Mouse (Mus musculus) heart, embryonic 11.5 days (tissue): ENCODE data around the gene Ppil1. TPM values are rescaled to one million over a fixed set of nuclear protein-coding genes. Genes with fewer than 3 reads are reported as not detected.

ENCODE experiments used
- ATAC-seq: fragments of 200-750 bp; cut with Nextera tagmentation; replicated peaks from 2 replicates; pipeline ENCODE4 v1.8.0; 2017; ENCODE audit warnings: moderate library complexity; ENCODE audit not compliant: insufficient number of reproducible peaks, low FRiP score, low TSS enrichment
- H3K27ac ChIP-seq: fragments of 300-500 bp; sonication (generic); 2 replicates; pipeline ENCODE4 v1.5.1; 2014; ENCODE audit warnings: mild to moderate bottlenecking, low read depth, low read length
- H3K27me3 ChIP-seq: fragments of 300-500 bp; sonication (generic); 2 replicates; pipeline ENCODE4 v1.6.1; 2014; ENCODE audit warnings: mild to moderate bottlenecking, low read length, mixed read lengths; ENCODE audit not compliant: control insufficient read depth, insufficient read depth
- H3K36me3 ChIP-seq: fragments of 300-500 bp; sonication (generic); 2 replicates; pipeline ENCODE4 v1.6.1; 2014; ENCODE audit warnings: mild to moderate bottlenecking, low read length, moderate library complexity, mixed read lengths; ENCODE audit not compliant: control insufficient read depth, insufficient read depth
- H3K4me1 ChIP-seq: fragments of 300-500 bp; sonication (generic); 2 replicates; pipeline ENCODE4 v1.6.1; 2014; ENCODE audit warnings: low read length; ENCODE audit not compliant: control insufficient read depth, insufficient read depth
- H3K4me2 ChIP-seq: fragments of 300-500 bp; sonication (generic); 2 replicates; pipeline ENCODE4 v1.6.1; 2014; ENCODE audit warnings: mild to moderate bottlenecking, moderate library complexity
- H3K4me3 ChIP-seq: fragments of 300-500 bp; sonication (generic); 2 replicates; pipeline ENCODE4 v1.5.1; 2014; ENCODE audit warnings: low read depth, low read length
- H3K9ac ChIP-seq: fragments of 300-500 bp; sonication (generic); 2 replicates; pipeline ENCODE4 v1.6.1; 2014; ENCODE audit warnings: mild to moderate bottlenecking, low read depth, low read length, moderate library complexity
- H3K9me3 ChIP-seq: fragments of 300-500 bp; sonication (generic); replicated peaks from 2 replicates; pipeline ENCODE4 v1.6.1; 2016; ENCODE audit warnings: low read length; ENCODE audit not compliant: control insufficient read depth
- WGBS: fragments of 180-500 bp; shearing (Covaris S2); extraction: QIAGEN DNeasy Blood & Tissue Kit; methylation state at CpG from one replicate; pipeline ENCODE4 v1.1.7; 2014; ENCODE audit not compliant: insufficient replicate concordance; 5-methylcytosine and 5-hydroxymethylcytosine counted together
- polyA plus RNA-seq: library from polyadenylated mRNA; unstranded; fragments of >200 nt; fragmentation: Nextera tagmentation; extraction: Ambion mirVana; gene quantifications from 2 replicates; pipeline ENCODE4 v1.2.1, GENCODE M21; 2014

Ppil1 gene
- 117 and 135 TPM in 2 replicates for polyA plus RNA-seq

- Histone ChIP-seq H3K4me1 (peaks cover 21% of the 10 kb centered on the region), H3K9ac (peak within 1 kb of the TSS; percentile 95), H3K4me3 (peak within 1 kb of the TSS; percentile 84), H3K36me3 (peaks cover 10% of the 10 kb centered on the region; the same call in 1 of the 2 replicates), H3K9me3 (no peaks in the 10 kb centered on the region), H3K27me3 (no peaks in the 10 kb centered on the region), H3K27ac (peak within 1 kb of the TSS; percentile 100), H3K4me2 (peak within 1 kb of the TSS; percentile 91)
- peak; percentile 51 for ATAC-seq
- WGBS: 6% methylated on average over 38 of the region's 38 CpGs
These were observed at the start of gene Ppil1 for GRCm38 (mm10) chr17:29263840-29264633. TSS of gene Ppil1 (minus strand) at chr17:29264186.

- H3K27me3 ChIP-seq: no peaks in the 10 kb centered on the region
- no peak overlapping the region for H3K27ac ChIP-seq
- ATAC-seq: no peak
- no peak overlapping the region for H3K4me2 ChIP-seq
- no peaks in the 10 kb centered on the region for H3K36me3 ChIP-seq
- H3K9ac ChIP-seq: no peak overlapping the region
- no peak overlapping the region for H3K4me3 ChIP-seq
- H3K9me3 ChIP-seq: 0 out of 2 replicates have a peak, but pooled peaks cover 2% of the 10 kb centered on the region
- H3K4me1 ChIP-seq: no peaks in the 10 kb centered on the region
These were observed 49.3 kb upstream of the Ppil1 start for GRCm38 (mm10) chr17:29313300-29313699.

- Histone ChIP-seq H3K36me3 (no peaks in the 10 kb centered on the region), H3K9me3 (0 out of 2 replicates have a peak, but pooled peaks cover 2% of the 10 kb centered on the region), H3K27me3 (no peaks in the 10 kb centered on the region), H3K4me3 (no peak overlapping the region), H3K4me1 (no peaks in the 10 kb centered on the region), H3K9ac (no peak overlapping the region), H3K27ac (no peak overlapping the region), H3K4me2 (no peak overlapping the region)
- 89% methylated on average over 2 of the region's 2 CpGs for WGBS
- no peak for ATAC-seq
These were observed 48.1 kb upstream of the Ppil1 start for GRCm38 (mm10) chr17:29312082-29312481.

GRCm38 (mm10) chr17:29311602-29312001 is 47.6 kb upstream of the Ppil1 start:
- 89% methylated on average over 8 of the region's 8 CpGs for WGBS
- Histone ChIP-seq H3K4me2 (no peak overlapping the region), H3K4me3 (no peak overlapping the region), H3K4me1 (no peaks in the 10 kb centered on the region), H3K9me3 (0 out of 2 replicates have a peak, but pooled peaks cover 2% of the 10 kb centered on the region), H3K27ac (no peak overlapping the region), H3K9ac (no peak overlapping the region), H3K27me3 (no peaks in the 10 kb centered on the region), H3K36me3 (no peaks in the 10 kb centered on the region)
- no peak for ATAC-seq

- Histone ChIP-seq H3K36me3 (no peaks in the 10 kb centered on the region), H3K4me2 (no peak overlapping the region), H3K4me1 (peaks cover 7% of the 10 kb centered on the region), H3K9me3 (0 out of 2 replicates have a peak, but pooled peaks cover 2% of the 10 kb centered on the region), H3K27ac (no peak overlapping the region), H3K4me3 (no peak overlapping the region), H3K27me3 (no peaks in the 10 kb centered on the region), H3K9ac (no peak overlapping the region)
- no peak for ATAC-seq
- 79% methylated on average over 21 of the region's 21 CpGs for WGBS
These were observed 46.2 kb upstream of the Ppil1 start for GRCm38 (mm10) chr17:29310056-29310623.

- no peak for ATAC-seq
- Histone ChIP-seq H3K36me3 (no peaks in the 10 kb centered on the region; the same call in 1 of the 2 replicates), H3K9ac (no peak overlapping the region), H3K27ac (no peak overlapping the region), H3K9me3 (no peaks in the 10 kb centered on the region), H3K4me1 (peaks cover 18% of the 10 kb centered on the region), H3K4me2 (no peak overlapping the region), H3K4me3 (no peak overlapping the region), H3K27me3 (no peaks in the 10 kb centered on the region)
- 45% methylated on average over 7 of the region's 7 CpGs for WGBS
These were observed 41.9 kb upstream of the Ppil1 start for GRCm38 (mm10) chr17:29305871-29306270.

GRCm38 (mm10) chr17:29305058-29305806 is 41.2 kb upstream of the Ppil1 start:
- Histone ChIP-seq H3K27ac (no peak overlapping the region), H3K4me2 (no peak overlapping the region; the same call in 1 of the 2 replicates), H3K27me3 (no peaks in the 10 kb centered on the region), H3K9me3 (no peaks in the 10 kb centered on the region), H3K9ac (no peak overlapping the region), H3K4me1 (peaks cover 18% of the 10 kb centered on the region), H3K36me3 (peaks cover 4% of the 10 kb centered on the region), H3K4me3 (no peak overlapping the region)
- 16% methylated on average over 15 of the region's 15 CpGs for WGBS
- ATAC-seq: no peak

- no peak overlapping the region for H3K27ac ChIP-seq
- peaks cover 6% of the 10 kb centered on the region for H3K36me3 ChIP-seq
- H3K9me3 ChIP-seq: no peaks in the 10 kb centered on the region
- no peak overlapping the region for H3K9ac ChIP-seq
- H3K4me1 ChIP-seq: peaks cover 18% of the 10 kb centered on the region
- no peaks in the 10 kb centered on the region for H3K27me3 ChIP-seq
- no peak for ATAC-seq
- H3K4me3 ChIP-seq: no peak overlapping the region
- WGBS: 56% methylated on average over 13 of the region's 13 CpGs
- no peak overlapping the region for H3K4me2 ChIP-seq
These were observed 40.5 kb upstream of the Ppil1 start for GRCm38 (mm10) chr17:29304376-29305057.
